9 mouse cellular contexts compared by ENCODE assay signal in the genomic region with DNA sequence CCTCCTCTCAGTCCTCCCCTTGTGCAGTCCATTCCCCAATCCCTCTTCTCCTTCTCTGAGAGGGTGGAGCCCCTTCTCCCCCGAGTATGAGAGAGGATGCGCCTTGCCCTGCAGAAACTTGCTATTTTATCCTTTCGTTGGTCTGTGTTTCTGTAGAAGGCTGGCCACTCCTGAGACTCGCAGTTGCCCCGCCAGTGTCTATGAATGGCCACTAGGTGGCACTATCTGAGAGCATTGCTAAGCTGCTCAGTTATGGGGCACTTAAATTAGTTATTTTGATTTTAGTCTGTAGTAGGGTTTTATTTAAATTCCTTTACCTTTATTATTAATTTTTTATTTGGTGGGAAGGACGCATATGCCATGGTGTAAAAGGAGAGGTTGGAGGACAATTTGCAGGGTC. TPM values are rescaled to one million over a fixed set of nuclear protein-coding genes. Genes with fewer than 3 reads are reported as not detected.
DNase-seq lines count a peak whose midpoint lies in the region; ATAC-seq and TF ChIP-seq lines count a peak whose summit lies in the region.
"Had no signal": no experiment of that assay in that cellular context is flagged by ENCODE, and none has a peak within 500 bp of the region (broad histone marks: within the 10 kb centered on the region; RNA-seq: fewer than 3 reads in every experiment).

No protein-coding gene starts in this region.

- H3K4me1 ChIP-seq in liver, embryonic 14.5 days (replicated peaks; ENCODE audit: control insufficient read depth in 2 of 2, insufficient read depth in 2 of 2, low read length in 1 of 2) = no peaks in the 10 kb centered on the region
- H3K4me1 ChIP-seq: heart, embryonic 13.5 days had no signal

- no peaks in the 10 kb centered on the region for H3K9me3 ChIP-seq in liver, embryonic 14.5 days (ENCODE audit: control insufficient read depth, low read length)
- H3K9me3 ChIP-seq: heart, embryonic 13.5 days had no signal

- no peak overlapping the region for H3K9ac ChIP-seq in liver, embryonic 14.5 days (replicated peaks)
- H3K9ac ChIP-seq: heart, embryonic 13.5 days had no signal

- no peak for TF ChIP-seq EP300 in liver, embryonic 14.5 days (IDR thresholded peaks at IDR 0.05; ENCODE audit: low read depth)

- H3K27ac ChIP-seq in liver, embryonic 14.5 days = no peak overlapping the region
- H3K27ac ChIP-seq: heart, embryonic 13.5 days had no signal

- 6% methylated on average over 6 of the region's 6 CpGs for WGBS in liver, embryonic 14.5 days (ENCODE audit: insufficient replicate concordance)

- peak; percentile 73 for DNase-seq in CD4-positive, CD25-positive, alpha-beta regulatory T cell, adult 2 months (ENCODE audit: low read depth, low spot score)
- peak; percentile 24 for DNase-seq in T-cell, adult 2 months (ENCODE audit: low spot score)
- DNase-seq in cerebellum, postnatal 36 days = peak; percentile 43 to 57
- DNase-seq in gastrocnemius, postnatal 36 days = peak; percentile 17 to 19
- peak; percentile 47 for DNase-seq in kidney, postnatal 14 days
- DNase-seq in liver, embryonic 14.5 days (ENCODE audit: low read depth in 3 of 3, low spot score in 3 of 3) = peak in 2 of 3 experiments; percentile 6 to 22
- peak; percentile 41 for DNase-seq in ovary, postnatal 14 days (ENCODE audit: low spot score)
- peak; percentile 19 to 53 for DNase-seq in thymus, postnatal 10 days (ENCODE audit: low spot score in 2 of 2)

- no peak overlapping the region for H3K4me2 ChIP-seq in liver, embryonic 14.5 days (ENCODE audit: low read depth)
- H3K4me2 ChIP-seq: heart, embryonic 13.5 days had no signal

- no peaks in the 10 kb centered on the region for H3K27me3 ChIP-seq in liver, embryonic 14.5 days (ENCODE audit: control insufficient read depth, insufficient read depth, low read length)
- H3K27me3 ChIP-seq: heart, embryonic 13.5 days had no signal

- no peak overlapping the region for H3K4me3 ChIP-seq in liver, embryonic 14.5 days (ENCODE audit: insufficient read depth in 1 of 2, low read depth in 2 of 2, low read length in 2 of 2)
- H3K4me3 ChIP-seq: heart, embryonic 13.5 days had no signal

- intact Hi-C loops in gastrocnemius, postnatal 36 days (cut with DNase I) = loop anchor here (2.0 kb wide), 1 partner anchor 309 kb away; no protein-coding TSS in a partner anchor

- H3K36me3 ChIP-seq in liver, embryonic 14.5 days (replicated peaks; ENCODE audit: control insufficient read depth, insufficient read depth, low read depth) = no peaks in the 10 kb centered on the region
- H3K36me3 ChIP-seq: heart, embryonic 13.5 days had no signal

- TF ChIP-seq CTCF in liver, embryonic 14.5 days (IDR thresholded peaks at IDR 0.05; ENCODE audit: low read depth) = peak; percentile 83

- no peak for ATAC-seq in liver, embryonic 14.5 days (ENCODE audit: insufficient read depth)

RNA-seq across cellular contexts. Expression of gene Rap2c, which starts 48.0 kb away (rescaled TPM):
- 10 to 100 TPM; 20.6 to 21.0 TPM for total RNA-seq in gastrocnemius, postnatal 36 days (2021)
- 6.0 and 8.2 TPM in 2 replicates for polyA plus RNA-seq in liver, embryonic 14.5 days (2012; rRNA removed)
- 9.9 and 10.2 TPM in 2 replicates for polyA plus RNA-seq in liver, embryonic 14.5 days (2014; fragmentation: Nextera tagmentation; extraction: Ambion mirVana)

Comparison
In these comparisons a context has a peak if more than half of its experiments do, and no peak if none do; other contexts are left out.
1. DNase-seq: peak in every context shown above with its lines; median percentile 73 in CD4-positive, CD25-positive, alpha-beta regulatory T cell, adult 2 months; 50 in cerebellum, postnatal 36 days; 47 in kidney, postnatal 14 days; 41 in ovary, postnatal 14 days; 36 in thymus, postnatal 10 days; 24 in T-cell, adult 2 months; 18 in gastrocnemius, postnatal 36 days; 14 in liver, embryonic 14.5 days.